Mouse (Mus musculus): ENCODE results near the gene Gse1. TPM values are rescaled to one million over a fixed set of nuclear protein-coding genes. Genes with fewer than 3 reads are reported as not detected.

The Gse1 gene
- total RNA-seq, 1 experiment from 2014 or later: 48.8 TPM

GRCm38 (mm10) chr8:120556198-120556892 lies 328.1 kb downstream of the Gse1 start:
- no peak for DNase-seq

DNA sequence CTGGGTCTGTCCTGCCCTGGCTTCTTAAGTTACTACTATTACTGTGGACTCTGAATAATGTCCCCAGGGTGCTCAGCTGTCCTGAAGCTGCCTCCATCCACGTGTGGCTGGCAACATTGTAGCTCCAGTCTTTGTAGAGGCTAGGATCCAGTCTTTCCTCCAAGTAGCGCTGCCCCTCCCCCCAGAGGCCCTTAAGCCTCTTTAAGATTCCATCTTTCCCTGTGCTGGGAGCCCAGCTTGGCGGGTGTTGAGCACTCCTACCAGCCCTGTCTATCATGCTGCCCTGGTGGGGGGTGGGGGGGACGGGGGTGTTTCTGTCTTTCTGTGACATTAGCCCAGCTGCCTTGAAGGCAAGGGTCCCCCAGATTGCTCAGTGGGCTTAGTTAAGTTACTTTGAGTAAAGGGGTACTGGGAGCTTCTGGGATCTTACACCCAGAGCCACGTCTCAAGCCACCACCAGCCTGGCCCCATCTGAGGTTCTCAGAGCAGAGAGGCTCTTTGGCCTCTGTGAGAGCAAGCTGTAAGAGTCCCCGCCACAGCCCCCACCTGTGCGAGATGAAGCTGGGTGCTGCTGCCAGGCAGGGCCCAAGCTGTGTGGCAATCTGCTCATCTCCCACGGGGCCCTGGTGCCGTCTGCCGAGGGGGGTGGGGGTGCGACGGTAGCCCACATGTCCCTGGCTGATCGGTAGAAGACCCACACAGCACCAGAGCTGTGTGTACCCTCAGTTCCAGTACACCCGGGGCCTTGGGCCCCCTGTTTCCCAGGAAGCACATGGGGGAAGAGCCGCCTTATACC lies 329.1 kb downstream of the Gse1 start:
- no peak for DNase-seq

GRCm38 (mm10) chr8:120558162-120558561 lies 329.9 kb downstream of the Gse1 start:
- no peak for DNase-seq

- no peak for DNase-seq
Observed at GRCm38 (mm10) chr8:120559654-120560053, 331.4 kb downstream of the Gse1 start.

GRCm38 (mm10) chr8:120560535-120560934 lies 332.3 kb downstream of the Gse1 start:
- DNase-seq: no peak

- no peak for DNase-seq
Observed at GRCm38 (mm10) chr8:120561539-120562435, 333.5 kb downstream of the Gse1 start.

DNA sequence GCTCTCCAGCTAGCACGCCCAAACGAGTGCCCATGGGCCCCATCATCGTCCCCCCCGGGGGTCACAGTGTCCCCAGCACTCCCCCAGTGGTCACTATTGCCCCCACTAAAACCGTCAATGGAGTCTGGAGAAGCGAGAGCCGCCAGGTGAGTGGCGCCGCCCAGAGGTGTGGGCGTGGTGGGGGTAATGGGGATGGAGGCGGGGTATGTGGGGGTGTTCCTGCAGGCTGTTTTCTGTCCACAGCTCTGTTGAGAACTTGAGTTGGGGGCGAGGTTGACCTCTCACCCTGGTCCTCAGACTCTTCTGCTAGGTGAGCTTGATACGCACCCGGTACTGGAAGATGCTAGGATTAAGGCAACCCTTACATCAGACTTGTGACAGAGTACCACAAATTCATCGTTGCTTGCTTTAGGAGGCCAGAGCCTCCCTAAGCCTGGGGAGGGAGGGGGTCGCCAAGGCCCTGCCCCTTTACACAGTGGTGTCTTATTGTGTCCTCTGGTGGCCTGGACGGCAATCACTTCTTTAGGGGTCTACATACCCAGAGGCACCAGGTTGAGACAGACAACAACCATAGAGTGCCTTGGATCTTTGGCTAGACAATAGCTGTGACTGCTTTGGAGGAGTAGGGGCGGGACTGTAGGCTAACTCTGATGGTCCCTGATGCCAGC lies 334.6 kb downstream of the Gse1 start:
- no peak for DNase-seq

DNA sequence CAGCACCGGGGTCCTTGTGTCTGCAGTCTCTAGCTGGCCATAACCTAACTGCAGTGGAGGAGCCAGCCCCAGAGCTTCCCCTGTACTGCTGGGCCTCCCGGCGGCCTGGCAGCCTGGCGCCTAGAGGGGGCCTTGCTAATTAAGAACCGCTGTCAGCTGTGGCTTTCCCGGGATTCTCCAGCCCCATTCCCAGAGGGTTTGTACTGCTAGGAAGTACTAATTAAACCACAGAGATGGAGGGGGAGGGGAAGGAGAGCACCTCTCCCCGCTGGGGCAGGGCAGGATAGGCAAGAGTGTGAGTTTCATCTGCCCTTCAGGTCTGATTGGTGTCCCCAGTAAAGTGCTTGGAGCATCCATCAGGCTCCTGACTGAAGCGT lies 335.1 kb downstream of the Gse1 start:
- no peak for DNase-seq

- DNase-seq: peak; percentile 89
Observed at GRCm38 (mm10) chr8:120563851-120564837, 335.9 kb downstream of the Gse1 start.

DNA sequence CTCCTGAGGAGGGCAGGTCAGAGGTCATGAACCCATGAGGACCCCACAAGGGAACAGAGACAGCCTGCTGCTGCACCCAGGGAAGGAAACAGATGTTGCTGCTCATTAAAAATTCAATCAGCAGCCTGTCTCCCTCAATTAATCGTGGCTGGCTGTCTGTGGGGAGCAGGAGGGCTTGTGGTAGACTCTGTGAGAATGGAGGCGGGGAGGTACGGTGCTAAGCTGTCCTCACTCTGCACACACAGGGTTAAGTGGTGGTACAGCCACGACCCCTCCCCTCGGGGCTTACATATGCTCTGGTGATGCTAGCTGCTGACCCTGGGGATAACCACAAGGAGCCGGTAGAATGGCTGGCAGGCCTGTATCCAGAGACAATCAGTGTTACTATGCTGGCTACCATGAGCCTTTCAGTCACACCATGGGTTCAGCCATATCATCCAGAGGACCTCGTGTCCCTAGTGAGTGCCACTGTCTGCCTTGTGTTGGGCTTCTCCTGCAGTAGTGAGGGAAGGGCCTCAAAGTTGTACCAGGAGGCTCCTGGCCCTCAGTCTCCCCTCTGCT lies 337.0 kb downstream of the Gse1 start:
- DNase-seq: no peak

GRCm38 (mm10) chr8:120566681-120567080 lies 338.4 kb downstream of the Gse1 start:
- DNase-seq: no peak

DNA sequence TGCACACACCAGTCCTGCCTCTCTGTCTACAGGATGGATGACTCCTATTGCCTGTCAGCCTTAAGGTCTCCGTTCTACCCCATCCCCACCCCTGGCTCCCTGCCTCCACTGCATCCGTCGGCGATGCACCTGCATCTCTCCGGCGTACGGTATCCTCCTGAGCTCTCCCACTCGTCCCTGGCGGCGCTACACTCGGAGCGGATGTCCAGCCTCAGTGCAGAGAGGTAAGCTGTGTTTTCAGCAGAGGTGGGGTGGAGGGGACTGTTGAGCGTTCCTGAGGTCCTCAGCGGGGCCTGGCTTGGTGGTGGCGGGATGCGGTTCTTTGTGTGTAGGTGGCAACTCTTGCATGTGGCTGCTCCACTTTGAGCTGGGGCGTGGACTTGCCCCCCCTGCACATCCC lies 339.5 kb downstream of the Gse1 start:
- no peak for DNase-seq

DNA sequence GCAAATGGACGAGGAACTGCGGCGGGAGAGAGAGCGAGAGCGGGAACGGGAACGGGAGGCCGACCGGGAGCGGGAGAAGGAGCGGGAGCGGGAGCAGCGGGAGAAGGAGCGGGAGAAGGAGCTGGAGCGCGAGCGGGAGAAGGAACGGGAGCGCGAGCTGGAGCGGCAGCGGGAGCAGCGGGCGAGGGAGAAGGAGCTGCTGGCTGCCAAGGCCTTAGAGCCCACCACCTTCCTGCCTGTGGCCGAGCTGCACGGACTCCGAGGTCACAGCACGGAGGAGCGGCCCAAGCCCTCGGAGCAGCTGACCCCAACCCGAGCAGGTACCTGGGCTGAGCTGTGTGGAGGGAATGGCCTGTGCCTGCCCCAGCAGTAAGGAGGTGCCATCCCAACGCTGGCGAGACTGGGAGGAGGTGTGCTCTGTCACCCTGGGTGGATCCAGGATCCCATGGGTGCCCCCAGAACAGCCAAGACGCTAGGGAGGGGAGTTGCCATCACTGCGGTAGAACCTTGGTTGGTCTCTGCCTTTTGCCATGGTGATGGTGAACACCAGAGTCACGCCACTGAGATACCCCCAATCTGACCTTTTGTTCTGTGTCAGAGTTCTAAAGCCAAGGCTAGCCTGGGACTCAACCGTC lies 340.0 kb downstream of the Gse1 start:
- no peak for DNase-seq

GRCm38 (mm10) chr8:120569123-120569522 lies 340.9 kb downstream of the Gse1 start:
- DNase-seq: no peak

GRCm38 (mm10) chr8:120569939-120570715 lies 341.9 kb downstream of the Gse1 start:
- peak; percentile 76 for DNase-seq

GRCm38 (mm10) chr8:120571561-120571960 lies 343.3 kb downstream of the Gse1 start:
- DNase-seq: no peak

GRCm38 (mm10) chr8:120572534-120572933 lies 344.3 kb downstream of the Gse1 start:
- DNase-seq: no peak

DNA sequence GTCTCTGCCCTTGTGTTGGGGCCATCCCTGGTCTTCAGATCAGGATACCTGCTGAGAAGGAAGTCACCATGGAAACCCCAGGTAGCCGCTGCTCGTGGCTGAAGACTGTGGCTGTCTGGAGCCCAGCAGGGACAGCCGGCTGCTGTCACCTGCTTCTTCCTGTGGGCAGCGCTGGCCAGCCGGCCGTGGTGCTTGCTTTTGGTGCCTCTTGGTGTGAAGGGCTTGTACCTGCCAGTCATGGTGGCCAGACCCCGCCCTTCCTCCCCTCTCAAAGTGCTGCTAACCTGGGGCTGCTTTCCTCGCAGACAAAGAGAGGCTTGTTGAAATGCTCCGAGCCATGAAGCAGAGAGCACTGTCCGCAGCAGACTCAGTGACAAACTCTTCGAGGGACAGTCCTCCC lies 345.6 kb downstream of the Gse1 start:
- no peak for DNase-seq

DNA sequence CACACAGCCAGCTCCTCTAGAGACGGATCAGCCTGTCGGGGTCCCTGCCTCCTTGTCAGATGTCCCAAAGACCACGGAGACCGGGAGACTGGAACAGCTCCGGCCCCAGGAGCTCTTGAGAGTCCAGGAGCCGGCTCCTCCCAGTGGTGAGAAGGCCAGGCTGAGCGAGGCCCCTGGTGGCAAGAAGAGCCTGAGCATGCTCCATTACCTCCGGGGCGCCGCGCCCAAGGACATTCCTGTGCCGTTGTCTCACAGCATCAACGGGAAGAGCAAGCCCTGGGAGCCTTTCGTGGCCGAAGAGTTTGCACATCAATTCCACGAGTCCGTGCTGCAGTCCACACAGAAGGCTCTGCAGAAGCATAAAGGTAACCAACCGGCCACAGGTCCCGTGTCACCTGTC lies 346.7 kb downstream of the Gse1 start:
- DNase-seq: peak; percentile 62
